Mouse (Mus musculus) embryo, embryonic 10.5 days (tissue): ENCODE results near the gene Gatc.
A peak's percentile ranks its signal among the peaks of the same experiment; 100 is the strongest.
"Not testable (repeated sequence)": the region's sequence is repeated elsewhere in the genome, so short reads cannot be mapped to it uniquely, and the experiment has no call there.

Source experiments
- DNase-seq: peaks from one replicate; pipeline ENCODE4 v3.0.0-alpha.2; 2015; ENCODE audit warnings: low spot score

The Gatc gene

GRCm38 (mm10) chr5:115330955-115331354, 10.0 kb downstream of the Gatc start:
- DNase-seq = no peak

GRCm38 (mm10) chr5:115327610-115328548, 13.1 kb downstream of the Gatc start:
- DNase-seq = peak; percentile 44

- DNase-seq = peak; percentile 96
Measured at GRCm38 (mm10) chr5:115326875-115327609, 13.9 kb downstream of the Gatc start, which contains the start of gene Srsf9. TSS of gene Srsf9 (plus strand) at chr5:115327177.

- DNase-seq = no peak
Measured at GRCm38 (mm10) chr5:115326256-115326831, 14.6 kb downstream of the Gatc start.

- peak; percentile 87 for DNase-seq
Measured at GRCm38 (mm10) chr5:115319004-115319940, 21.7 kb downstream of the Gatc start.

GRCm38 (mm10) chr5:115317645-115318328, 23.2 kb downstream of the Gatc start:
- peak; percentile 81 for DNase-seq

- peak; percentile 55 for DNase-seq
Measured at GRCm38 (mm10) chr5:115316968-115317644, 23.9 kb downstream of the Gatc start.

- DNase-seq = no peak
Measured at GRCm38 (mm10) chr5:115313668-115313943, 27.4 kb downstream of the Gatc start.

- DNase-seq = no peak
Measured at GRCm38 (mm10) chr5:115312816-115313667, 27.9 kb downstream of the Gatc start.

- no peak for DNase-seq
Measured at GRCm38 (mm10) chr5:115312354-115312753, 28.6 kb downstream of the Gatc start.

- not testable (repeated sequence) for DNase-seq
Measured at GRCm38 (mm10) chr5:115302190-115302589, 38.8 kb downstream of the Gatc start.

GRCm38 (mm10) chr5:115301615-115302014, 39.4 kb downstream of the Gatc start:
- no peak for DNase-seq

- peak; percentile 100 for DNase-seq
Measured at GRCm38 (mm10) chr5:115300792-115301614, 40.0 kb downstream of the Gatc start, which contains the start of gene Dynll1. TSS of gene Dynll1 (minus strand) at chr5:115300999.

- peak; percentile 82 for DNase-seq
Measured at GRCm38 (mm10) chr5:115300035-115300744, 40.8 kb downstream of the Gatc start.

GRCm38 (mm10) chr5:115296347-115296746, 44.6 kb downstream of the Gatc start:
- DNase-seq = no peak

- DNase-seq = no peak
Measured at GRCm38 (mm10) chr5:115294173-115294572, 46.8 kb downstream of the Gatc start.

GRCm38 (mm10) chr5:115284735-115285134, 56.2 kb downstream of the Gatc start:
- DNase-seq = no peak
